Mouse (Mus musculus) kidney, embryonic 15.5 days (tissue): Measurements from ENCODE around the gene Gak. TPM values are rescaled to one million over a fixed set of nuclear protein-coding genes. Genes with fewer than 3 reads are reported as not detected.

ENCODE experiments used
- ATAC-seq: fragments of 200-750 bp; cut with Nextera tagmentation; replicated peaks from 2 replicates; pipeline ENCODE4 v1.8.0; 2017; ENCODE audit warnings: moderate TSS enrichment; ENCODE audit not compliant: low FRiP score
- H3K27ac ChIP-seq: fragments of 300-500 bp; sonication (generic); 2 replicates; pipeline ENCODE4 v1.5.1; 2015; ENCODE audit warnings: mild to moderate bottlenecking, inconsistent platforms
- H3K27me3 ChIP-seq: fragments of 300-500 bp; sonication (generic); 2 replicates; pipeline ENCODE4 v1.6.1; 2015; ENCODE audit warnings: inconsistent platforms
- H3K36me3 ChIP-seq: fragments of 300-500 bp; sonication (generic); 2 replicates; pipeline ENCODE4 v1.6.1; 2015; ENCODE audit warnings: inconsistent platforms
- H3K4me1 ChIP-seq: fragments of 300-500 bp; sonication (generic); 2 replicates; pipeline ENCODE4 v1.6.1; 2015; ENCODE audit warnings: inconsistent platforms
- H3K4me2 ChIP-seq: fragments of 300-500 bp; sonication (generic); 2 replicates; pipeline ENCODE4 v1.6.1; 2015; ENCODE audit warnings: moderate library complexity, mild to moderate bottlenecking, inconsistent platforms
- H3K4me3 ChIP-seq: fragments of 300-500 bp; sonication (generic); replicated peaks from 2 replicates; pipeline ENCODE4 v1.5.1; 2015; ENCODE audit warnings: mild to moderate bottlenecking, inconsistent platforms
- H3K9ac ChIP-seq: fragments of 300-500 bp; sonication (generic); 2 replicates; pipeline ENCODE4 v1.6.1; 2015; ENCODE audit warnings: mild to moderate bottlenecking, inconsistent platforms
- H3K9me3 ChIP-seq: fragments of 300-500 bp; sonication (generic); replicated peaks from 2 replicates; pipeline ENCODE4 v1.6.1; 2016; ENCODE audit warnings: inconsistent platforms
- WGBS: fragments of 180-500 bp; shearing (Covaris S2); methylation state at CpG from one replicate; pipeline ENCODE4 v1.1.7; 2015; ENCODE audit warnings: mixed read lengths; 5-methylcytosine and 5-hydroxymethylcytosine counted together
- polyA plus RNA-seq: library from polyadenylated mRNA; unstranded; fragments of >200 nt; fragmentation: Nextera tagmentation; extraction: Ambion mirVana; gene quantifications from 2 replicates; pipeline ENCODE4 v1.2.1, GENCODE M21; 2015

Gene Gak
- polyA plus RNA-seq, 1 experiment from 2014 or later, result 53.2 TPM

GRCm38 (mm10) chr5:108565381-108565780 lies 64.2 kb downstream of the Gak start:
- Histone ChIP-seq H3K4me3 (no peak overlapping the region), H3K9me3 (no peaks in the 10 kb centered on the region), H3K4me1 (no peaks in the 10 kb centered on the region), H3K27ac (no peak overlapping the region), H3K36me3 (peaks cover 39% of the 10 kb centered on the region), H3K9ac (no peak overlapping the region), H3K27me3 (no peaks in the 10 kb centered on the region), H3K4me2 (no peak overlapping the region)
- 85% methylated on average over 2 of the region's 2 CpGs for WGBS
- no peak for ATAC-seq

- Histone ChIP-seq H3K9ac (no peak overlapping the region), H3K4me2 (no peak overlapping the region), H3K4me1 (no peaks in the 10 kb centered on the region), H3K36me3 (peaks cover 29% of the 10 kb centered on the region), H3K9me3 (no peaks in the 10 kb centered on the region), H3K27ac (no peak overlapping the region), H3K4me3 (no peak overlapping the region), H3K27me3 (no peaks in the 10 kb centered on the region)
- no peak for ATAC-seq
- 85% methylated on average over 3 of the region's 3 CpGs for WGBS
Measured at GRCm38 (mm10) chr5:108564346-108564745, 65.2 kb downstream of the Gak start.

- WGBS, result 97% methylated on average over 2 of the region's 2 CpGs
- H3K4me2 ChIP-seq, result no peak overlapping the region
- H3K9ac ChIP-seq, result no peak overlapping the region
- H3K27ac ChIP-seq, result no peak overlapping the region
- no peak for ATAC-seq
- peaks cover 10% of the 10 kb centered on the region for H3K36me3 ChIP-seq
- H3K27me3 ChIP-seq, result no peaks in the 10 kb centered on the region
- H3K4me1 ChIP-seq, result no peaks in the 10 kb centered on the region
- no peak overlapping the region for H3K4me3 ChIP-seq
- H3K9me3 ChIP-seq, result no peaks in the 10 kb centered on the region
Measured at GRCm38 (mm10) chr5:108562483-108562882, 67.1 kb downstream of the Gak start.

GRCm38 (mm10) chr5:108556986-108557385 lies 72.6 kb downstream of the Gak start:
- WGBS, result 77% methylated on average over 4 of the region's 4 CpGs

GRCm38 (mm10) chr5:108554041-108554440 lies 75.5 kb downstream of the Gak start:
- WGBS, result 74% methylated on average over 1 of the region's 1 CpGs
- no peaks in the 10 kb centered on the region for H3K9me3 ChIP-seq
- peaks cover 43% of the 10 kb centered on the region for H3K27me3 ChIP-seq
- H3K27ac ChIP-seq, result no peak overlapping the region
- no peak overlapping the region for H3K4me2 ChIP-seq
- H3K36me3 ChIP-seq, result no peaks in the 10 kb centered on the region
- H3K9ac ChIP-seq, result no peak overlapping the region
- H3K4me1 ChIP-seq, result peaks cover 12% of the 10 kb centered on the region
- no peak overlapping the region for H3K4me3 ChIP-seq
- no peak for ATAC-seq

More at GRCm38 (mm10) chr5:108556986-108557385, 72.6 kb downstream of the Gak start:
- Histone ChIP-seq H3K27ac (no peak overlapping the region), H3K27me3 (peaks cover 14% of the 10 kb centered on the region), H3K4me1 (no peaks in the 10 kb centered on the region), H3K9ac (no peak overlapping the region), H3K36me3 (no peaks in the 10 kb centered on the region), H3K9me3 (no peaks in the 10 kb centered on the region), H3K4me3 (no peak overlapping the region), H3K4me2 (no peak overlapping the region)
- ATAC-seq, result no peak

- no peaks in the 10 kb centered on the region for H3K9me3 ChIP-seq
- no peaks in the 10 kb centered on the region for H3K36me3 ChIP-seq
- WGBS, result 2% methylated on average over 16 of the region's 16 CpGs
- H3K4me2 ChIP-seq, result peak overlapping the region; percentile 66
- 0 out of 2 replicates have a peak, but pooled peaks have one; percentile 19 for ATAC-seq
- H3K4me1 ChIP-seq, result peaks cover 12% of the 10 kb centered on the region
- H3K4me3 ChIP-seq, result peak overlapping the region; percentile 31
- no peak overlapping the region for H3K27ac ChIP-seq
- H3K9ac ChIP-seq, result no peak overlapping the region
- H3K27me3 ChIP-seq, result peaks cover 51% of the 10 kb centered on the region
Measured at GRCm38 (mm10) chr5:108550207-108550594, 79.4 kb downstream of the Gak start.

- peak within 1 kb of the TSS; percentile 66 for H3K4me2 ChIP-seq
- H3K27ac ChIP-seq, result no peak within 1 kb of the TSS
- no peaks in the 10 kb centered on the region for H3K36me3 ChIP-seq
- peak within 1 kb of the TSS; percentile 31 for H3K4me3 ChIP-seq
- ATAC-seq, result peak; percentile 76
- under 1% methylated on average over 56 of the region's 56 CpGs for WGBS
- H3K9ac ChIP-seq, result no peak within 1 kb of the TSS
- H3K9me3 ChIP-seq, result no peaks in the 10 kb centered on the region
- peaks cover 12% of the 10 kb centered on the region for H3K4me1 ChIP-seq
- peaks cover 49% of the 10 kb centered on the region for H3K27me3 ChIP-seq
Measured at GRCm38 (mm10) chr5:108549489-108550206, 79.9 kb downstream of the Gak start, which contains the start of gene Cplx1. Cplx1 (minus strand) TSS chr5:108550024.

GRCm38 (mm10) chr5:108549137-108549488 lies 80.4 kb downstream of the Gak start:
- Histone ChIP-seq H3K4me1 (peaks cover 12% of the 10 kb centered on the region), H3K36me3 (no peaks in the 10 kb centered on the region), H3K4me2 (peak overlapping the region; percentile 66), H3K4me3 (peak overlapping the region; percentile 31; the same call in 1 of the 2 replicates), H3K9me3 (no peaks in the 10 kb centered on the region), H3K9ac (no peak overlapping the region), H3K27me3 (peaks cover 49% of the 10 kb centered on the region), H3K27ac (no peak overlapping the region)
- no peak for ATAC-seq
- WGBS, result 12% methylated on average over 7 of the region's 7 CpGs

- Histone ChIP-seq H3K9ac (no peak overlapping the region), H3K4me3 (no peak overlapping the region), H3K9me3 (no peaks in the 10 kb centered on the region), H3K4me1 (peaks cover 12% of the 10 kb centered on the region), H3K27me3 (peaks cover 42% of the 10 kb centered on the region), H3K36me3 (no peaks in the 10 kb centered on the region), H3K27ac (no peak overlapping the region), H3K4me2 (no peak overlapping the region)
- 91% methylated on average over 5 of the region's 5 CpGs for WGBS
- ATAC-seq, result no peak
Measured at GRCm38 (mm10) chr5:108547636-108548035, 81.9 kb downstream of the Gak start.

GRCm38 (mm10) chr5:108543516-108544291 lies 85.9 kb downstream of the Gak start:
- no peaks in the 10 kb centered on the region for H3K4me1 ChIP-seq
- 67% methylated on average over 7 of the region's 7 CpGs for WGBS
- H3K36me3 ChIP-seq, result no peaks in the 10 kb centered on the region
- H3K9ac ChIP-seq, result no peak overlapping the region
- ATAC-seq, result no peak
- no peaks in the 10 kb centered on the region for H3K9me3 ChIP-seq
- no peak overlapping the region for H3K27ac ChIP-seq
- no peak overlapping the region for H3K4me3 ChIP-seq
- peaks cover 5% of the 10 kb centered on the region for H3K27me3 ChIP-seq
- no peak overlapping the region for H3K4me2 ChIP-seq

- H3K36me3 ChIP-seq, result no peaks in the 10 kb centered on the region
- no peak overlapping the region for H3K27ac ChIP-seq
- ATAC-seq, result no peak
- no peaks in the 10 kb centered on the region for H3K4me1 ChIP-seq
- H3K4me2 ChIP-seq, result no peak overlapping the region
- no peak overlapping the region for H3K4me3 ChIP-seq
- no peak overlapping the region for H3K9ac ChIP-seq
- no peaks in the 10 kb centered on the region for H3K27me3 ChIP-seq
- 95% methylated on average over 2 of the region's 2 CpGs for WGBS
- H3K9me3 ChIP-seq, result peaks cover 2% of the 10 kb centered on the region; the same call in 1 of the 2 replicates
Measured at GRCm38 (mm10) chr5:108534188-108534587, 95.4 kb downstream of the Gak start.

GRCm38 (mm10) chr5:108522597-108522996 lies 107.0 kb downstream of the Gak start:
- no peak for ATAC-seq
- H3K9me3 ChIP-seq, result no peaks in the 10 kb centered on the region
- WGBS, result 81% methylated on average over 3 of the region's 3 CpGs

More at GRCm38 (mm10) chr5:108522597-108522996, 107.0 kb downstream of the Gak start:
- Histone ChIP-seq H3K4me1 (no peaks in the 10 kb centered on the region), H3K4me3 (no peak overlapping the region), H3K4me2 (no peak overlapping the region), H3K27ac (no peak overlapping the region), H3K36me3 (no peaks in the 10 kb centered on the region), H3K27me3 (no peaks in the 10 kb centered on the region), H3K9ac (no peak overlapping the region)
